Mouse (Mus musculus) heart, postnatal 0 days (tissue): ENCODE results near the gene Taf4. TPM values are rescaled to one million over a fixed set of nuclear protein-coding genes. Genes with fewer than 3 reads are reported as not detected.

Experiments used
- ATAC-seq: fragments of 200-750 bp; cut with Nextera tagmentation; 2 replicates; pipeline ENCODE4 v1.8.0; 2017; ENCODE audit warnings: low read depth, moderate number of reproducible peaks, moderate library complexity; ENCODE audit not compliant: insufficient read depth
- DNase-seq: peaks from one replicate; pipeline ENCODE4 v3.0.0-alpha.2; 2016; ENCODE audit warnings: low spot score
- H3K27ac ChIP-seq: fragments of 300-500 bp; sonication (generic); 2 replicates; pipeline ENCODE4 v1.5.1; 2014; ENCODE audit warnings: low read depth, mild to moderate bottlenecking
- H3K27me3 ChIP-seq: fragments of 300-500 bp; sonication (generic); 2 replicates; pipeline ENCODE4 v1.6.1; 2014; ENCODE audit warnings: low read length, mixed read lengths; ENCODE audit not compliant: control insufficient read depth, insufficient read depth
- H3K36me3 ChIP-seq: fragments of 300-500 bp; sonication (generic); replicated peaks from 2 replicates; pipeline ENCODE4 v1.6.1; 2014; ENCODE audit warnings: low read length, mixed read lengths; ENCODE audit not compliant: control insufficient read depth, insufficient read depth
- H3K4me1 ChIP-seq: fragments of 300-500 bp; sonication (generic); 2 replicates; pipeline ENCODE4 v1.6.1; 2014; ENCODE audit warnings: antibody characterized with exemption; ENCODE audit not compliant: control insufficient read depth, insufficient read depth
- H3K4me2 ChIP-seq: fragments of 300-500 bp; sonication (generic); 2 replicates; pipeline ENCODE4 v1.6.1; 2014; ENCODE audit warnings: low read depth, mild to moderate bottlenecking, low read length, moderate library complexity
- H3K4me3 ChIP-seq: fragments of 300-500 bp; sonication (generic); 2 replicates; pipeline ENCODE4 v1.5.1; 2014; ENCODE audit warnings: low read depth, low read length
- H3K9ac ChIP-seq: fragments of 300-500 bp; sonication (generic); replicated peaks from 2 replicates; pipeline ENCODE4 v1.6.1; 2014; ENCODE audit warnings: low read depth, low read length, mixed read lengths
- H3K9me3 ChIP-seq: fragments of 300-500 bp; sonication (generic); replicated peaks from 2 replicates; pipeline ENCODE4 v1.6.1; 2016; ENCODE audit warnings: low read length; ENCODE audit not compliant: control insufficient read depth
- CTCF ChIP-seq: IDR thresholded peaks from 2 replicates; pipeline ENCODE4 v1.5.1; 2016; ENCODE audit warnings: antibody characterized with exemption, control low read depth, low read depth
- EP300 ChIP-seq: IDR thresholded peaks from 2 replicates; pipeline ENCODE4 v1.6.1; 2016; ENCODE audit warnings: antibody characterized with exemption, low read depth
- whole genome bisulfite sequencing: fragments of 180-500 bp; shearing (Covaris S2); extraction: QIAGEN DNeasy Blood & Tissue Kit; methylation state at CpG from one replicate; pipeline ENCODE4 v1.1.7; 2014; 5-methylcytosine and 5-hydroxymethylcytosine counted together
- polyA plus RNA-seq: library from polyadenylated mRNA; unstranded; fragments of >200 nt; fragmentation: Nextera tagmentation; extraction: Ambion mirVana; gene quantifications from 2 replicates; pipeline ENCODE4 v1.2.1, GENCODE M21; 2015
- total RNA-seq: library from RNA; depleted of rRNA; stranded (reverse); fragments of >200 nt; gene quantifications from 2 replicates; pipeline ENCODE4 v1.2.3, GENCODE M21; 2014; ENCODE audit warnings: low replicate concordance

The Taf4 gene
- total and polyA plus RNA-seq, 2 experiments from 2014 or later: 1.8 to 4.4 TPM

DNA sequence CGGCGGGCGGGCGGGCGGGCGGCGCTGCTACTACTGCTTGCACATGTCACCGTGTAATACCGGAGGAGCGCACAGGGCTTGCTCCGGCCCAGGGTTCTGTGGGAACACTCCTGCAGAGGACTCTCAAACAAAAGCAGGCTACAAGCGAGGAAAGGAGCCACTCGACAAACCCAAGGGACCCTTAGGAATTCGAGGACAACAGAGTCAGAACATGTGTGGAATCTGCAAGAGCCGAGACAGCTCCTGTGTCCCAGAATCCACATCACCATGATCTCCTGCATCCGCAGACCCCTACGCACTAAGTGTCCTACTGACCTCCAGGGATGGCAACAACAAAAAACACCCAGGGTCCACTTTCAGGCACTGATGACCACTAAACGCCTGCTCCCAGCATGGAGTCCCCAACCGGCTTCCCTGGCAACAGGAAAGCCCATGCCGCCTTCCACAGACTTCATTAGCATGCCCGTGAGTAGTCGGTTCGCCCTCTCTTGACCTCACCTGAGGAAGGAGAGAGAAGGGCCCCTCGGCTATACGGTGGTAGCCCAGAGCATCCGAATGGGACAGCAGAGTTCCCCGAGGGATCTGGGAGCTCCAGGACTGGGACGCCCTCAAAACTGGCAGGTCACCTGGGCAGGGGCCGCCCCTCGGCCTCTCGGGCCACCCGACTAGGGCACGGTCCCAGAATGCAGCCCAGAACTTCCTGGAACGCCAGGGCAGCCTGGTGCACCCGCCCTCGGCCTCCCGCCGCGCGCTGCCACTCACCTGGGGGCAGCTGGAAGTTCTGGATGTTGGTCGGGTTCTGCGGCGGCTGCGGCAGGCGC is 1.6 kb downstream of the Taf4 start:
- Histone ChIP-seq H3K27ac (peak overlapping the region; percentile 60; the same call in 1 of the 2 replicates), H3K4me1 (peaks cover 55% of the 10 kb centered on the region), H3K27me3 (no peaks in the 10 kb centered on the region), H3K4me3 (peak overlapping the region; percentile 60), H3K9ac (peak overlapping the region; percentile 55), H3K36me3 (no peaks in the 10 kb centered on the region), H3K9me3 (no peaks in the 10 kb centered on the region), H3K4me2 (peak overlapping the region; percentile 97)
- no peak for ATAC-seq
- TF ChIP-seq CTCF (no peak), EP300 (no peak)
- no peak for DNase-seq
- 6% methylated on average over 44 of the region's 45 CpGs for WGBS

DNA sequence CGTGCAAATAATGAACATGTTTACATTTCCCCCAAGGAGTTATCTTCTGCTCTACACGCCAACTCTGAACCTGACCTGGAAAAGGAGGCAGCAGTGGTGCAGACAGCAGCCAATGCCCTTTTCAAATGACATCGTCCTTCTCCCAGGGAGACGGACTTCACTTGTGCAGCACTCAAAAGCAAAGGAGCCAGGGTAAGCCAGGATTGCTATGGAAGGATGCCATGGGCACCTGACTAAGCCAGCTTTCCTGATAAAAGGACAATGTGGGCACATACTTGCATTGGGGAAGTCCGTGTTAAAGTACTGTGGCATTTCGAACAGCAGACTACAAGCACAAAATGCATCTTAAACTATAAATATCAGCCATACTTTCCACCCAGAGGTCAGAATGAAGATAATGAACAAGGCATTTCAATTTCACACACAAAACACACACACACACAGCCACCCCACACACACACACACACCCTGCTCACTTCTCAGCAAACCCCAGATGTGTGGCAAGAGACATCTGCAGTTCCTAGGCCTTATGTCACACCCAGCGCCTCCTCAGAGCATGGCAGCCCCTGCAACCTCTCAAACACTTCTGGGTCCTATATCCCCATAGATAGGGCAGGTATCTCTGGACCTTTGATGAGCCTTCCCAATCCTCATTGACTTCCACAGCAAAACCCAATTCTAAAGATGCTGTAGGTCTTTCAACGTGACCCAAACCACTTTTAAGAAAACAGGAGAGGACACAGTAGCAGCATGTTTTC is 2.4 kb downstream of the Taf4 start:
- H3K27ac ChIP-seq: peak overlapping the region; percentile 60
- WGBS: 18% methylated on average over 8 of the region's 8 CpGs
- no peaks in the 10 kb centered on the region for H3K9me3 ChIP-seq
- H3K4me2 ChIP-seq: peak overlapping the region; percentile 97
- H3K27me3 ChIP-seq: no peaks in the 10 kb centered on the region
- H3K9ac ChIP-seq: peak overlapping the region; percentile 55; the same call in 1 of the 2 replicates
- no peak for ATAC-seq
- TF ChIP-seq EP300 (no peak), CTCF (no peak)
- H3K36me3 ChIP-seq: no peaks in the 10 kb centered on the region
- H3K4me1 ChIP-seq: peaks cover 62% of the 10 kb centered on the region
- peak overlapping the region; percentile 60 for H3K4me3 ChIP-seq
- peak; percentile 54 for DNase-seq

DNA sequence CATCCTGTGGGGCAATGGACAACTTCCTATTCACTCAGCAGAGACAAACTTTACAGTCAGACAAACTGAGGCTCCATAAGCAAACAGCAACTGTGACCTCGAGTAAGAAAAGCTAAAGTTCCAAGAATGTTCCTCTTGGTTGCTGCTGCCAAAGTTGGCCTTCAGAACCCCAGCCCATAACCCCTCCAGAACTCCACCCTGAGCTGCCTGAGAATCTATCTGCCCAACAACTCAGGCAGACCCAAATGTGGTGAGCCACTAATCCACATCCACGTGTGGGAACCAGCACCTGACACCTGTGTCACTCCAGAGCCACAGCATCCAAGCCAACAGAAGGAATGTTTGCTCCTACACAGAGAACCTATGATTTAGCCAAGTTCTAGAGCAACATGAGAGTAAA is 4.0 kb downstream of the Taf4 start:
- Histone ChIP-seq H3K4me2 (no peak overlapping the region), H3K9ac (no peak overlapping the region), H3K36me3 (no peaks in the 10 kb centered on the region), H3K4me3 (no peak overlapping the region), H3K27me3 (no peaks in the 10 kb centered on the region), H3K9me3 (no peaks in the 10 kb centered on the region), H3K4me1 (peaks cover 66% of the 10 kb centered on the region), H3K27ac (no peak overlapping the region)
- 41% methylated on average over 2 of the region's 2 CpGs for WGBS
- ATAC-seq: no peak
- TF ChIP-seq CTCF (no peak), EP300 (no peak)
- no peak for DNase-seq

DNA sequence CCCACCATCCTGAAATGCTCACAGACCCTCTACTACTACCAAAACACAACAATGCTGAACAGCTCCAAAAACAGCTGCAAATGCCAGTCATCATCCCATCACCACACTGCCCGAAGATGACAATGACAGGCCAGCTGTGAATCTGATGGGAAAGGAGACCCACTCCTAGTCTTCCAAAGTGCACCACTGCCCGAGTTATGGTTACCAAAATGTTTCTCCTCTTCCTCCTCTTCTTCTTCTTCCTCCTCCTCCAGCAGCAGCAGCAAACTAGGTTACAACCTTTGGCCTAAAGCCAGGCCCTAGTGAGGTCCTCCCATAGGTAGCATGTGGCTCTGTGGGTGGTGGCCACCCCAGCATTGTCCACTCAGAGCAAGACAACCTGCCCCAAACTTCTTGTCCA is 4.6 kb downstream of the Taf4 start:
- Histone ChIP-seq H3K27ac (no peak overlapping the region), H3K4me2 (no peak overlapping the region), H3K9me3 (no peaks in the 10 kb centered on the region), H3K27me3 (no peaks in the 10 kb centered on the region), H3K4me3 (no peak overlapping the region), H3K9ac (no peak overlapping the region), H3K36me3 (no peaks in the 10 kb centered on the region), H3K4me1 (peaks cover 71% of the 10 kb centered on the region)
- DNase-seq (no peak), ATAC-seq (no peak)
- no peak for TF ChIP-seq EP300
- TF ChIP-seq CTCF: no peak
- whole genome bisulfite sequencing: 67% methylated on average over 2 of the region's 2 CpGs

DNA sequence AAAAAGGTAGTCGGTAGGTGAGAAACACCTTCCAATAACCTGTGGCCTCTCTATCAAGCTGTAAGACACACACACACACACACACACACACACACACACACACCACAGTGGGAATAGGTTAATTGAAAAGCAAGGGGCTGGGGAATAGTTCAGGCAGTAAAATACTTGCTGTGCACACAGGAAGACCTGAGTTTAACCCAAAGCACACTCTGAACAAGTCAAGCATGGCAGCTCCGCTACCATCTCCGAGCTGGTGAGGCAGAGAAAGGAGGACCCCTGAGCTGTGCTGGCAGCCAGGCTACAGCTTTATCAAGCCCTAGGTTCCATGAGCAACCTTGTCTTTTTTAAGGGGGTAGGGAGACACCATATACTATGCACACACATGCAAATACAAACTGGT is 7.3 kb downstream of the Taf4 start:
- H3K9me3 ChIP-seq: no peaks in the 10 kb centered on the region
- no peak overlapping the region for H3K9ac ChIP-seq

More for the DNA sequence above, 7.3 kb downstream of the Taf4 start:
- Histone ChIP-seq H3K27ac (no peak overlapping the region), H3K36me3 (no peaks in the 10 kb centered on the region), H3K4me1 (peaks cover 81% of the 10 kb centered on the region), H3K4me2 (no peak overlapping the region), H3K4me3 (no peak overlapping the region), H3K27me3 (no peaks in the 10 kb centered on the region)
- ATAC-seq (no peak), DNase-seq (no peak)
- TF ChIP-seq CTCF: no peak
- no peak for TF ChIP-seq EP300
- 82% methylated on average over 3 of the region's 3 CpGs for WGBS
